Mouse (Mus musculus) forebrain, embryonic 15.5 days (tissue): ENCODE results near the gene Glipr1l1. TPM values are rescaled to one million over a fixed set of nuclear protein-coding genes. Genes with fewer than 3 reads are reported as not detected.
"Not testable (repeated sequence)": the region's sequence is repeated elsewhere in the genome, so short reads cannot be mapped to it uniquely, and the experiment has no call there.

Source experiments
- ATAC-seq: fragments of 200-750 bp; cut with Nextera tagmentation; replicated peaks from 2 replicates; pipeline ENCODE4 v1.8.0; 2017; ENCODE audit warnings: mild to moderate bottlenecking, moderate TSS enrichment, moderate library complexity
- H3K27ac ChIP-seq: fragments of 300-500 bp; sonication (generic); replicated peaks from 2 replicates; pipeline ENCODE4 v1.5.1; 2015; ENCODE audit warnings: mild to moderate bottlenecking, inconsistent platforms
- H3K27me3 ChIP-seq: fragments of 300-500 bp; sonication (generic); 2 replicates; pipeline ENCODE4 v1.6.1; 2015; ENCODE audit warnings: inconsistent platforms
- H3K36me3 ChIP-seq: fragments of 300-500 bp; sonication (generic); 2 replicates; pipeline ENCODE4 v1.6.1; 2015; ENCODE audit warnings: mild to moderate bottlenecking, inconsistent platforms
- H3K4me1 ChIP-seq: fragments of 300-500 bp; sonication (generic); 2 replicates; pipeline ENCODE4 v1.6.1; 2015; ENCODE audit warnings: inconsistent platforms
- H3K4me2 ChIP-seq: fragments of 300-500 bp; sonication (generic); replicated peaks from 2 replicates; pipeline ENCODE4 v1.6.1; 2015; ENCODE audit warnings: mild to moderate bottlenecking, inconsistent platforms
- H3K4me3 ChIP-seq: fragments of 300-500 bp; sonication (generic); 2 replicates; pipeline ENCODE4 v1.5.1; 2015; ENCODE audit warnings: mild to moderate bottlenecking, inconsistent platforms
- H3K9ac ChIP-seq: fragments of 300-500 bp; sonication (generic); replicated peaks from 2 replicates; pipeline ENCODE4 v1.6.1; 2015; ENCODE audit warnings: mild to moderate bottlenecking, inconsistent platforms
- H3K9me3 ChIP-seq: fragments of 300-500 bp; sonication (generic); 2 replicates; pipeline ENCODE4 v1.6.1; 2016; ENCODE audit warnings: inconsistent platforms
- WGBS: fragments of 180-500 bp; shearing (Covaris S2); methylation state at CpG from one replicate; pipeline ENCODE4 v1.1.7; 2015; ENCODE audit warnings: mixed read lengths; 5-methylcytosine and 5-hydroxymethylcytosine counted together
- polyA plus RNA-seq: library from polyadenylated mRNA; unstranded; fragments of >200 nt; fragmentation: Nextera tagmentation; extraction: Ambion mirVana; gene quantifications from 2 replicates; pipeline ENCODE4 v1.2.1, GENCODE M21; 2015

The Glipr1l1 gene
- not detected in 2 replicates for polyA plus RNA-seq

DNA sequence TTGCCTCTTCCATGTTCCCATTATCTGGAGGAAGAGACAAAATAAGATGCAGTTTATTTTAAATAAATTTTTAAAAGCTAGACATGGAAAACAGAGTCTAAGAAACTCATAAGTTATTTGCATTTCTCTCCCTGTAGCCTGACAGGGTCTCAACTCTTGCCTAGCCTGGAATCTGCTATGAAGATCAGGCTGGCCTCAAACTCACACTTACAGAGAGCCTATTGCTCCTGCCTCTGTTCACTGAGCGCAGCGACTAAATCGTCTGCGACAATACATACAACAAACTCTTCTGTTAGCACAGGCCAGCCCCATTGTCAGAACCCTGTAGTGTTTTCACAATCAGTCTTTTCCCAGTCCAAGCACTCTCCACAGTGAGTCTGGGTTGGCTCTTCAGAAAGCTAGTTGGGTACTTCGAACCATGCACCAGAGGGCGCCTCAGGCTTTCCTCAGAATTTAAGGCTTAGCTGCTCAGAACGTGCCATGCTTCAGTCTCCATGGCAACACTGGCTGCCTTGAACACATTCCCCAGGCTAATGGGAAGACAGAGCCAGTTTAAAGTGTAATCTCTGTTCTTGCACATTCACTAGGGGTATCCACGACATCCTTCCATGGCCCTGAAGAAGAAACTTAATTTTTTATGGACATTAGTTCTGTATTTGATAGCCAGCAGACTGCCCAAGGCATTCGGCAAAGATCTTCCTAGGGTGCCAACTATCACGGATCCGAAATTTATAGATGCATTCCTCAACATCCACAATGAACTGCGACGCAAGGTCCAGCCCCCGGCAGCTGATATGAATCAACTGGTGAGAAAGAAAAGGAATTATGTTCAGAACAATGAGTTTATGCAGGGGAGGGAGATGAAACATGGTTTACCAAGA is at the start of gene Glipr1l1:
TSS of gene Glipr1l1 (plus strand) at position 488 of the 881 bp plus-strand sequence.
- WGBS: 42% methylated on average over 14 of the region's 14 CpGs
- no peaks in the 10 kb centered on the region for H3K9me3 ChIP-seq
- H3K4me1 ChIP-seq: no peaks in the 10 kb centered on the region
- no peak within 1 kb of the TSS for H3K4me3 ChIP-seq
- no peaks in the 10 kb centered on the region for H3K36me3 ChIP-seq
- no peak within 1 kb of the TSS for H3K4me2 ChIP-seq
- no peaks in the 10 kb centered on the region for H3K27me3 ChIP-seq
- no peak within 1 kb of the TSS for H3K9ac ChIP-seq
- no peak within 1 kb of the TSS for H3K27ac ChIP-seq
- ATAC-seq: peak; percentile 100

DNA sequence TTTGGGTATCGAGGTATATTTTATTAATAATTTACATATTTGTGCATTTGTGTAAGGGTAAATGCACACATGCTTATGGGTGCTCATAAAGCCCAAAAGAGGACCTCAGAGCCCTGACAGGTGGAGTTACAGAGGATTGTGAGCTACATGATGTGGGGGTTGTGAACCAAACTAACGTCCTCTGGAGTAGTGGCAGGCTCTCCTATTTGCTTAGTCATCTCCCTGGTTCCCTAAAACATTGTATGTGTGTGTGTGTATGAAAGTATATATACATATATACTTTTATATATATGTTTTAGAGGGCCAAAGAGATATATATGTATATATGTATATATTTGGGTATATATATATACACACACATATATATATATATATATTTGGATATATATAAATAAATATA is 36.4 kb upstream of the Glipr1l1 start:
- H3K36me3 ChIP-seq: no peaks in the 10 kb centered on the region
- WGBS: 83% methylated on average over 2 of the region's 2 CpGs
- H3K27me3 ChIP-seq: no peaks in the 10 kb centered on the region
- H3K27ac ChIP-seq: no peak overlapping the region
- no peak for ATAC-seq
- no peaks in the 10 kb centered on the region for H3K9me3 ChIP-seq
- no peak overlapping the region for H3K9ac ChIP-seq
- no peak overlapping the region for H3K4me2 ChIP-seq
- H3K4me1 ChIP-seq: no peaks in the 10 kb centered on the region
- H3K4me3 ChIP-seq: no peak overlapping the region

DNA sequence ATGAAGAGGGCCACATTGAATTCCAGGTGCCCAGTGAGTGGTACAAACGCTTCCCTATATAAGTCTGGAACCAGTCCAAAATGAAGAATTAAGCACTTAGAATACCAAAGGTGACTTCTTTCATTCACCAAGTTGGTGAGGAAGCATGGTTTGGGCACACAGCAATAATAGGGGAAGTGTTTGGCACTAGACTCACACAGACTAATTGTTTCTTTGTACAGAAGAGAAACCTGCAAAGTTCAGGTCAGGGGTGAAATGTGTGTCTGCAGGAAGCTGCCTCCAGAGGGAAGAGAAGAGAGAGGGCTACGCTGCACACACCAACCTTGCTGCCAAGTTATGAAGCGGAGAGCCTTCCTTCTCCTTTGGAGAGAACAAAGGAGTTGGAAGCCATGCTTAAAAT is 31.3 kb upstream of the Glipr1l1 start:
- H3K27ac ChIP-seq, ATAC-seq, H3K9me3 ChIP-seq, H3K27me3 ChIP-seq, H3K4me1 ChIP-seq, H3K4me2 ChIP-seq, H3K36me3 ChIP-seq, H3K9ac ChIP-seq, H3K4me3 ChIP-seq: not testable (repeated sequence)
- 57% methylated on average over 3 of the region's 3 CpGs for WGBS

DNA sequence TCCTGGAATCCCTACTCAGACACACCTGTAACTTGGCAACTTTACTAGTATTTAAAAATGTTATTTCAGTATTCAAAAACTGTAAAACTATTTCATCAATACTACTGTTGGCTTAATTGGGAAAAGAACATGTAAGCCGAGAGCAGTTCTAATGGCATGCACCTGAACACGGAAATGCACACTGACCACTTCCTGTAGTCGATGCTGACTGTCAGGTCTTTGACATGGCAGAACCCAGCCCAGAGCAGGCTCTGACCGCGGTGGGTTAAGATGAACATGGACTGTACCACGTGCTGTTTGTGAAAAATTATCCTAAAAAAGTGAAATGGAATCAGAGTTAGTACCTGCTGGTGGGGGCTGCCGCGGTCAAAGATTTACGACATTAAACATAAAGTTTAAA is 16.5 kb upstream of the Glipr1l1 start:
- not testable (repeated sequence) for ATAC-seq, H3K27ac ChIP-seq, H3K4me1 ChIP-seq, H3K4me3 ChIP-seq, H3K9ac ChIP-seq, H3K4me2 ChIP-seq, H3K27me3 ChIP-seq, H3K9me3 ChIP-seq, H3K36me3 ChIP-seq
- WGBS: 84% methylated on average over 9 of the region's 9 CpGs

DNA sequence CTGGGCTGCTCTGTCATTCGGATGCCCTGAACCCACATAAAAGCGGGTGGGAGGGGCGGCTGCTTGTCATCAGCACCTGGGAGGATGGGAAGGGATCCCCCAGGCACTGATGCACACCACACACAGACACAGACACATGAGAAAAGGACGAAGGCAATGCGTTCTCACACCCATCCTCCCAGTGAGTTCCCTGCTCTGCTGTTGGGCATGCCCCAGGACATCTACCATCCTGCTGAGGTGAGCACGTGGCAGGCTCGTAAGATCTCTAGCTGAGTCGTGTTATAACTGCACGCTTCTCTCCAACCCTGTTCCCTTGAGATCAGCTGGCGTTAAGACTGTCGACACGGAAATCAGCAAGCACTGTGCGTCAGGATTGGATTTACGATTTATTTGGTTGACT is 15.7 kb upstream of the Glipr1l1 start:
- 63% methylated on average over 14 of the region's 14 CpGs for WGBS
- not testable (repeated sequence) for H3K4me3 ChIP-seq, H3K27me3 ChIP-seq, H3K9ac ChIP-seq, H3K27ac ChIP-seq, H3K9me3 ChIP-seq, H3K4me1 ChIP-seq, H3K36me3 ChIP-seq, ATAC-seq, H3K4me2 ChIP-seq

DNA sequence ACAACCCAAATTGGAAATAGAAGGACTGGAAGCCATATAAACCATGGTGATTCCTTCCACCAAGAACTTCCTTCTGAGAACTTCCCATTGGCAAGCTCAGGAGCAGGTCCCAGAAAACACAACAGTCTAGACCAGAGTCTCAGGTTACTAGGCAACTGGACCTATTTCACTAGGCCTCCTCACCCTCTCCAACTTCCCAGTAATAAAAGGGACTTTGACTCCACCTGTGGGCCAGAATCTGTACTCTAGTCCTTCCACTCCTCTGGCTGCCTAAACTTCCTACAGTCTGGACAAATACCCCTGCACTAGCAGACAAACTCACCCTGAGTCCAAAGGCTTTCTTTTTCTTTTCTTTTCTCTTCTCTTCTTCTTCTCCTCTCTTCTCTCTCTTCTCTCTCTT is 8.8 kb upstream of the Glipr1l1 start:
- H3K27me3 ChIP-seq: no peaks in the 10 kb centered on the region
- H3K4me2 ChIP-seq: no peak overlapping the region
- no peaks in the 10 kb centered on the region for H3K4me1 ChIP-seq
- H3K36me3 ChIP-seq: no peaks in the 10 kb centered on the region
- no peak overlapping the region for H3K27ac ChIP-seq
- no peak overlapping the region for H3K9ac ChIP-seq
- H3K9me3 ChIP-seq: no peaks in the 10 kb centered on the region
- ATAC-seq: no peak
- H3K4me3 ChIP-seq: no peak overlapping the region

DNA sequence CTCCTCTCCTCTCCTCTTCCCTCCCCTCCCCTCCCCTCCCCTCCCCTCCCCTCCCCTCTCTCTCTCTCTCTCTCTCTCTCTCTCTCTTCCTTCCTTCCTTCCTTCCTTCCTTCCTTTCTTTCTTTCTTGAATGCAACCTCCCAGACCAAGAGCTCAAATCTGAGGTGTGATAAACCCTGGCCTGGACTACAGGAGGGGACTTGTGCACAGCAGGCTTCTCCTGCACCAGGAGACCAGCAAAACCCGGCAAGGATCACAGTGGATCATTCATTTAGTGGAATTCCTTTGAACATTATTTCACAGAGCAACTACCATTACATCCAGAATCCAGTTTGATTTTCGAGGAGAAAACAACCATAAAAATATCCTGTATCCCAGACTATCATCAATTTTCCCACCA is 8.0 kb upstream of the Glipr1l1 start:
- ATAC-seq, H3K9ac ChIP-seq, H3K4me1 ChIP-seq, H3K4me3 ChIP-seq, H3K27me3 ChIP-seq, H3K4me2 ChIP-seq, H3K36me3 ChIP-seq, H3K27ac ChIP-seq, H3K9me3 ChIP-seq: not testable (repeated sequence)
- 75% methylated on average over 2 of the region's 2 CpGs for WGBS

DNA sequence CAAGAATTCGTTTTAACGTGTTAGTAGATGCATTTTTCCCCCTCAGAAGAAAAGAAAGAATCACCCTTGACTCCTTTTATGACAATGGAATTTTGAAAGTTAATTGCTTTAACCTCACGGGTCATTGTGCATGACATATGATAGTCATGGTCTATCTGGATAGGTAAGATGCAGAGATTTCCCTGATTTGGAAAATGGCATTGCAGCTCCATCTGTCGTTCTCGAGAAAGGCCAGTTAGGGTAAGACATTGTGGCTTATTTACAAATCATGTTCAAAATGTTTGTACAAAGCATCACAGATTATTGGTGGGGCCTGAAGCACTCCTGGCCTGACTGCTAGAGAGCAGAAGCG is 570 bp downstream of the Glipr1l1 start:
- H3K4me2 ChIP-seq, H3K36me3 ChIP-seq, ATAC-seq, H3K9me3 ChIP-seq, H3K27me3 ChIP-seq, H3K27ac ChIP-seq, H3K9ac ChIP-seq, H3K4me1 ChIP-seq, H3K4me3 ChIP-seq: not testable (repeated sequence)
- 87% methylated on average over 6 of the region's 6 CpGs for WGBS

DNA sequence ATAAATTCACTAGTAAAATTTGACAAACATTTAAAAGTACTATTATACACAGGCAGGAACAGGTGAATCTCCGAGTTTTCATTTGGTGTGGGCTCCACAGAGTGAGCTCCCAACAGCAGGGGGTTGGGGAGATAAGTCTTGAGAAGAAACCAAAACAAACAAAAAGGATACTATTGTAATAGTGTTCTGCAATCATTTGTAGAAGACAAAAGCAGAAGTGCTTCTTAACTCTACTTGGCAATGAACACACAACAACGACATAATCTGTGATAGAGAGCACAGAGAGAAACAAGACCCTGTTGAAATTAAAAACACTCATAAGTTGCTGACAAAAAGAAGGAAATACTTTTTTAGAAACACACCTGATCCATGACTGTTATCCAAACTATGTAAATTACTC is 20.1 kb downstream of the Glipr1l1 start:
- WGBS: 53% methylated on average over 2 of the region's 2 CpGs
- Histone ChIP-seq H3K27ac (no peak overlapping the region), H3K4me3 (no peak overlapping the region), H3K4me2 (no peak overlapping the region), H3K4me1 (no peaks in the 10 kb centered on the region), H3K27me3 (no peaks in the 10 kb centered on the region), H3K9ac (no peak overlapping the region), H3K9me3 (no peaks in the 10 kb centered on the region), H3K36me3 (no peaks in the 10 kb centered on the region)
- ATAC-seq: no peak

DNA sequence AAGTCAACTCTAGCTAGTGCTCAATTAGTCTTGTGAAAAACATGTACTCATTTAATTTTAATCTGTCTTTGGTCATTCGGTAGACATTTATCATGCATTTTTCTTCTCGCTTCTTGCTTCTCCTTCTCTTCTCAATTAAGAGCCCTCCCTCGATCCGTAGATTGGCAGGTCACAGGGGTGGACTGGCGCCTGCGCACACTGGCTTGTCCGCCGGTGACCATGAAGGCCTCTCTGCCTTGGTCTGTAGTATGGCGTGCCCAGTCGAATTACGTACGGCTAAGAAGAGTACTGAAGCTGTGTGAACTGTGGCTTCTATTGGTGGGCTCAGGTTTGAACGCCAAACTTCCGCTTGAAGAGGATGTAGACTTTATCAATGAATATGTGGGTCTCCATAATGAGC is 23.2 kb downstream of the Glipr1l1 start, which contains the start of gene Glipr1l2:
TSS of gene Glipr1l2 (plus strand) at position 198 of the 400 bp plus-strand sequence.
- no peaks in the 10 kb centered on the region for H3K9me3 ChIP-seq
- WGBS: 96% methylated on average over 14 of the region's 14 CpGs
- H3K27me3 ChIP-seq: no peaks in the 10 kb centered on the region
- H3K27ac ChIP-seq: no peak within 1 kb of the TSS
- no peaks in the 10 kb centered on the region for H3K36me3 ChIP-seq
- no peak for ATAC-seq
- H3K4me3 ChIP-seq: no peak within 1 kb of the TSS
- H3K4me2 ChIP-seq: no peak within 1 kb of the TSS
- H3K9ac ChIP-seq: no peak within 1 kb of the TSS
- no peaks in the 10 kb centered on the region for H3K4me1 ChIP-seq

DNA sequence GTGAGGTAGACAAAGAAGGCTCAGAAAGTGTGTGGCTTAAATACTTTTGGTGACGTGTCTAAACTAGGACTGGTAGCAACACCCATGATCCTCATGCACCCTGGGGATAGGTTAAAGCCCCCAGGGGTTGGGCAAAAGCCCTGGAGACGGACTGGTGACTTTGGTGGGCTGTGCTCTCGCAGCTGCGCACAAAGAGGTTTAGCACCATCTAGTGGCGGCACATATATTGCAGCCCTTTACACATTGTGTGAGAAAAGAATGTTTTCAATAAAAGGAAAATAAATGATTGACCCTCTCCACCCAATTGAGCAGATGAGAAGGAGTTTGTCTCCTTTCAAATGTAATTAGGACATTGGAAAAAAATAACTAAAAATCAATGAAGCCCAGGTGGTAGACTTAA is 45.8 kb downstream of the Glipr1l1 start:
- H3K4me3 ChIP-seq, H3K27me3 ChIP-seq, H3K4me2 ChIP-seq, H3K27ac ChIP-seq, H3K9ac ChIP-seq, H3K36me3 ChIP-seq, ATAC-seq, H3K4me1 ChIP-seq, H3K9me3 ChIP-seq: not testable (repeated sequence)
- whole genome bisulfite sequencing: 1% methylated on average over 5 of the region's 5 CpGs

DNA sequence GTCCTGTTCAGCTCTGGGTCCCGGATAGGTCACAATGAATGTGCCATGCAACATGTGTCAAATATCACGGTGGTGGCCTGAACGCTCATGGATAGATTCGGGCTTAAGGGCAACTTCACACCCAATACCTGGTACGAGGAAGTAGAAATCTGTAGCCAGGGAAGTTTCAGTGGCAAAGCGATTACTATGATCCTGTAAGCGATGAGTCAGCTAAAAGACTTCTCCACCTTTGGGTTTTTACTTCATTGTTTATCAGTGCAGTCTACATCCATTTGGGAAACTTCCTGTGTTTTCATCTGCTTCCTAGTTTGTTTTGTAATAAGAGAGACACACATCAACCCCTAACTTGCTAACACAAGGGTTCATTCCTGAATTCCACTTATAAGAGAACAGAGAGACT is 50.4 kb downstream of the Glipr1l1 start:
- WGBS: 95% methylated on average over 7 of the region's 7 CpGs

DNA sequence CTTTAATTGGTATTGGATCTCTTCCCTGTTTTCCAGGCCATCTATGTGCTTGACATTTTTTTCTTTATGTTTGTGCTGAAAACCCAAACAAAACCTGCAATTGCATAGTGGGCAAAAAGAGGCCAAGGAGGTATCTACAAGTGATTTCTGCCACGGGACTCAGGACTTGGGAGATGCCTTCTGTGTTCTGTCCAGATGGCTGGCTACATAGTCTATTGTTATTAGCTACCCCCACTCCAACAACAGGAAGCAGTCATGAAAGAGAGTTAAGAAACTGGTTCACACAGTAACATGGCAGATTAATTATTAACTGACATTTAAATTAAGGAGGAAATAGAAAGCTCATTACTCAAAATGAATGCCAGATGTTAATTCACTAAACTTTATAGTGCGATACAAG is 65.1 kb downstream of the Glipr1l1 start:
- not testable (repeated sequence) for H3K4me2 ChIP-seq, ATAC-seq, H3K36me3 ChIP-seq, H3K27me3 ChIP-seq, H3K9me3 ChIP-seq, H3K4me3 ChIP-seq, H3K27ac ChIP-seq, H3K4me1 ChIP-seq, H3K9ac ChIP-seq
- 26% methylated on average over 2 of the region's 2 CpGs for WGBS

More for the DNA sequence above, 50.4 kb downstream of the Glipr1l1 start:
- Histone ChIP-seq H3K4me3 (no peak overlapping the region), H3K4me2 (no peak overlapping the region), H3K27me3 (no peaks in the 10 kb centered on the region), H3K36me3 (no peaks in the 10 kb centered on the region), H3K9me3 (no peaks in the 10 kb centered on the region), H3K27ac (no peak overlapping the region), H3K9ac (no peak overlapping the region), H3K4me1 (no peaks in the 10 kb centered on the region)
- ATAC-seq: no peak
